Mouse (Mus musculus): ENCODE results near the gene 2810408A11Rik. TPM values are rescaled to one million over a fixed set of nuclear protein-coding genes. Genes with fewer than 3 reads are reported as not detected.
"Not testable (repeated sequence)": the region's sequence is repeated elsewhere in the genome, so short reads cannot be mapped to it uniquely, and the experiment has no call there.

Gene 2810408A11Rik
- total RNA-seq, 4 experiments from 2014 or later, result 0.22 to 1.1 (median 0.57) TPM

DNA sequence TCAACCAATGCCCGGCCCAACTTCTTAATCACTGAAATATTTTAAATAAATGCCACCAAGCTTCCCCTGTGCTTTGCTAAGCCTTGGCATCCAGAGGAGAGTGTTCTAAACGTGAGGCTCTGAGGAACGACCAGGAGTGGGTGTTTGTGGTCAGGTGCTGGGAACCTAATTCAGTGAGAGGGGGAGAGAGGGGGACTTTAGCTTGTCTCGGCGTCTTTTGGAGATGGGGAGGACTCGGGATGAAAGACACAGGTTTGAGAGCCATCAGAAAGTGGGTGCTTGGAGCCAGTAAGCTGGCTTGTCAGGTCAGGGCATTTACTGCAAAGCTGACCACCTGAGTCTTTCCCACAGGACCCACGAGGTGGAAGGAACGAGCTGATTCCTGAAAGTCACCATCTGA lies 31.0 kb upstream of the 2810408A11Rik start:
- no peak for DNase-seq (ENCODE audit: low spot score in 2 of 2)

DNA sequence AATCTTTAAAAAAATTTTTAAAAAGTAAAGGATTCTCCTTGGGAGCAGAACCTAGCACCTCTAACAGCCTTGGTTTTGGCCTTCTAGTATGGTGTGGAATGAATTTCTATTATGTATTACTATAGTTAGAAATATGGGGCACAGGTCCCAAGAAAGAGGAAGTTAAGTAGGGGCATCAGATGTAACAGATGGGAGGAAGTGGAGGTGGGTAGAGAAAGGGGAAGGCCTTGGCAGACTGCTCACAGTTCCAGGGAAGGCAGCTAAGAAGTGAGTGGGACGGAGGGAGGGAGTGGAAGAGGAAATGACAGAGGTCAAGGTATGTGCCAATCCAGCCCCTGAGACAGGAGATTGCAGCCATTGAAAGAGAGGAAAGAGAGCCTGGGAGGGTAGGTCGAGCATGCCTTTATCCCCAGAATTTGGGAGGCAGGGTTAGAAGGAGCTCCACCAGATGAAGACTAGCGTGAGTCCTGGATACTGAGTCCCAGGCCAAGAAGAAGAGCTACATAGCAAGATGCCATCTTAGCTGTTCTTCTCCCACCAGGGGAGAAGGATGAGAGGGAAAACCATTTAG lies 30.3 kb upstream of the 2810408A11Rik start:
- no peak for DNase-seq (ENCODE audit: low spot score in 2 of 2)

DNA sequence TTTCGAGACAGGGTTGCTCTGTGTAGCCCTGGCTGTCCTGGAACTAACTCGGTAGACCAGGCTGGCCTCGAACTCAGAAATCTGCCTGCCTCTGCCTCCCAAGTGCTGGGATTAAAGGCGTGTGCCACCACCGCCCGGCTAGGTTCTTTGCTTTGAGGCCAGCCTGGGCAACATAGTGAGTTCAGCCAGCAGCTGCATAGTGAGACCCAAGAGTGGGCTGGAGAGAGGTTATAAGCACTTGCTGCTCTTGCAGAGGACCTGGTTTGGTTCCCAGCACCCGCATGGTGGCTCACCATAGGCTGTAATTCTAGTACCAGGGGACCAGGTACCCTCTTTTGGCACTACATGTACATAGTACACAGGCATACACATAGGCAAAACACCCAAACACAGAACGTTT lies 29.4 kb upstream of the 2810408A11Rik start:
- DNase-seq (ENCODE audit: low spot score in 2 of 2), result not testable (repeated sequence)

DNA sequence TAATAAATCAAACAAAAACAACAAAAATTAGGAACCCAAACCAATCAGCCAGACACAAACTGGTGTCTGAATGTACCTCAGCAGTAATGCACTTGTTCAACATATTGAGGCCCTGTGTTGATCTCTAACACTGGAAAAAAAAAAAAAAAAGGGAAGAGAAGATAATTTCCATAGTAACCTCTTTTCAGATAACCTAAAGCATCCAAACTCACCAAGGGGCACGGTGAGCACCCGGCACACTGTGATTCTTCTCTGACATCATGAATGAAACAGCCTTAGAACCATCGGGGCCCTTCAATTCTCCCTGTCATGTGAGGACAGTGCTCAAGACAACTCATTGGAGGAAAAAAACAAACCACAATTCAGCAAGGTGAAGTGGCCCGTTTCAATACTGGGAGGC lies 28.9 kb upstream of the 2810408A11Rik start:
- DNase-seq (ENCODE audit: low spot score in 2 of 2), result no peak

DNA sequence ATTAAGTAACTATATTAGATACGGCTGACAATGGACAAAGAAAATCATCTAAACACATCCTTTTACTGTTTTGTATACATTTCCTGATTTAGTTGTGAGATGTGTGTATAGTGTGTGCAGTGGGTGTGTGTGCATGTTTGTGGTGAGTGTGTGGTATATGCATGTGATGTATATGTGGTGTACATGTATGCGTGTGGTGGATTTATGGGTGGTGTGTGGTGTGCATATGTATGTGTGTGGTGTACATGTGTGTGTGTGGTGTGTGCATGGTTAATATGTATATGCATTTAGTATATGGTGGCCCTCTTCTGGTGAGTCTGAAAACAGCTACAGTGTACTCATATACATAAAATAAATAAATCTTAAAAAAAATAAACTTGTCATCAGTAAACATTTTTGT lies 26.7 kb upstream of the 2810408A11Rik start:
- no peak for DNase-seq (ENCODE audit: low spot score in 2 of 2)

DNA sequence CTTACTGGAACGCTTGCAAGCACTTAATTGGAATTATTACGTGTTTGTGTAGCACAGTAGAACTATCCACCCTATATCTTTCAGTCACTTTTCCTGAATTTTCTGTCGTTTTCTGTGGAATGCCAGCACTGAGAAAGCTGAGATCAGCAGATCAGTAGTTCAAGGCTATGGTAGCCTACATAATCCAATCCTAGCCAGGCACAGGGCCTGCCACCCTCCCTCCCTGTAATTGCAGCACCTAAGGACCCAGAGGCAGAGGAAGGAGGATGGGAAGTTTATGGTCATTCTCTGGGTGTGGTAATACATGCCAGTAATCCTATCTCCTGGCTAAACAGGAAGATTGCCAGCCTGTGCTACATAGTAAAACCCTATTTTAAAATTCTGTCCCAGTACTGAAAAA lies 22.0 kb upstream of the 2810408A11Rik start:
- DNase-seq (ENCODE audit: low spot score in 2 of 2), result no peak

DNA sequence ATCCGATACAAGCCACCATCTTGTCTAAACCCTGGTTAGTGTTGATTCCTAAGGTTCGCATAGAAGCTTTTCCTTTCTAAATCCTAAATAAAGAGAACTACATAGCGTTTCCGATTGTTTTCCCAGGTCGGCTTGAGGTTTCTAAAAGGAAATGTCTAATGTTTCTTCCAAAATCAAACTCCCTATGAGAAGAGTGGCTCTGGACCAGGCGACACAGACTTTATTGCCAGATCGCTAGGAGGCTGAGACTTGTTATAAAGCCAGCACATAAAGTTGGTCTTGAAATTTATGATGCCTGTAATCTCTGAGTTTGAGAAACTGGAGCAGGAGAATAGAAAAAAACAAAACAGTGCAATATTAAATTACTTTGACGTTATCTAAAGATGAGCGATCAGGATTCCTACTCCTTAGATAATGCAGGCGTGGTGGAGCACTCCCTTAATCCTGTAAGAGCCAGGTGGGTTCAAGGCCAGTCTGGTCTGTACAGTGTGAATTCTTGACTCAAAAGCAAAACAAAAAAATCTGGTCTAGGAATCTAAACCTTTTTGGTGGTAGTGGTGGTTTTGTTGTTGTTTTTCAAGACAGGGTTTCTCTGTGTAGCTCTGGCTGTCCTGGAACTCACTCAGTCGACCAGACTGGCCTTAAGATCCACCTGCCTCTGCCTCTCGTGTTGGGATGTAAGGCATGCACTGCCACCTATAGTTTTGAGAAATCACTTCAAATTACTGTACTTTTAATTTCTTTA lies 21.4 kb upstream of the 2810408A11Rik start:
- no peak for DNase-seq (ENCODE audit: low spot score in 2 of 2)

DNA sequence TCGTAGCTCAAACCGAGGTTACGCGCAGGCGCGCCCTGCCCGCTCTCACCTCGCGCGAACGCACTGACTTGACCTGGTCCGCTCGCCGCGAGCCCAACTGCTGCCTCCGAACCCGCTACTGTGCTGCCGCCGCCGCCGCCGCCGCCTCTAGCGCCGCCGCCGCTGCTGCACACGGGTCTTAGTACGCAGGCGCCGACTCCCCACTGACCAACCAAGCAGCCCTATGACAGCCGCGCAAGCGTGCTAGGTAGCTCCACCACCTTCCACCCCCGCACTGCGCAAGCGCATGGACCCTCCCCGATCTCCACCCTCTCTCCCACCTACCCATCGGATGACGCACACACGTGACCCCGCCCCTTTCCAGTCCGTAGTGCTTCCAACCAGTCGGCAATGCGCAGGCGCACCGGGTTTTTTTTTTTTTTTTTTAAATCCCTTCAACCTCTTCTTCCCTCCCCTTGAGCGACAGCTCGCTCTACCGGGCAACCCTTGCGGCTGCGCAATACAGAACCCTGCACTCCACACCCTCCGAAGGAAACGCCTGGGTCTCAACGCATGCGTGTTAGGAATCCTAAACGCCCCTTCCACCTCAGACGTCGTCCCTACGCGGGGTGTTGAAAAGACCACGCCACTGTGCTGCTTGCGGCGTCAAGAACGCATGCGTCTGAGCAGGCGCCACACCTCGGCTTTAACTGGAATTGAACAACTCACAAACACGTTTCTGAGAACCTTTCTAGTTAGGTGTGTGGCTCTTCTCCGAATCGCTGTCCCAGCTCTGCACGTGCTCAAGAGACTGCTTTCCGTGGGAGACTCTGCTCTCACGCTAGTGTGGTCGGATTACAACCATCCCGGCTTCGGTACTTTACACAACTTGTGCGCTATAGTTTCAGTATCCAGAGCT lies 20.6 kb upstream of the 2810408A11Rik start, which contains the start of gene Eif5a:
Gene Eif5a, minus strand, starts transcription at position 845 of the 898 bp plus-strand sequence.
- peak; percentile 100 for DNase-seq (ENCODE audit: low spot score in 2 of 2)

DNA sequence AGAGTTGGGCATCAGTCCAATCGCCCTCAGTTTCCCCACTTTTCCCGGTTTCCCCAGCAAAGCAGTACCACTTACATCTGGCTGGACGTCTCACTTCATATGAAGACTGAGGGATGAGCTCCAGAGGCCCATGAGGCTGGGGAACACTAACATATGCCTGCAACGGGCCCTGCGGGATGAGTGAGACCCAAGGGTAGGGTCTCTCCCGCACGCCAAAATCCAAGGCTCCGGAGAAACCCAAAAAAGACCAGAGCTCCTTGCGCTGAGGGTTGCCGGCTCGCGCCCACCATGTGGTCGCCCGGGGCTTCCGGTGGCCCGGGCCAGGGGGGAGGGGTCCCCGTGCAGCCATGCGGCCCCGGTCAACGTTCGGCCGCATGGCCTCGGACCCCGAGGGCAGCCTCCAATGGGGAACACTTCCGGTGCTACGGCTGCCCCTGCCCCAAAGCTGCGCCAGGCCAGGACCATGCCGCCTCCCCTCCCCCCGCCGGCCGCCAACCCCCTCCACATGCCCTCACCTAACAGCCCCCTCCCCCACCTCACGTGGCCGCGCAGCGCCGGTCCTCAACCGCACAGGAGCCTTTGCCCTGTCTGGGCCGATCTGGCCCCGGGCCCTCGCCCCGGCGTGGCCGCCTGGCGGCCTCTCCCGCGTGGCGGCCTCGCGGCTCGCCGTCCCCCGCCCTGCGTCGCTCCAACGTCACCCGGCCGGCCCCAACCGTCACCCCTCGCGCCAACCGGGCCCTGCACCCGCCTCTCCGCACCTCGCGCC lies 19.7 kb upstream of the 2810408A11Rik start:
- no peak for DNase-seq (ENCODE audit: low spot score in 2 of 2)

DNA sequence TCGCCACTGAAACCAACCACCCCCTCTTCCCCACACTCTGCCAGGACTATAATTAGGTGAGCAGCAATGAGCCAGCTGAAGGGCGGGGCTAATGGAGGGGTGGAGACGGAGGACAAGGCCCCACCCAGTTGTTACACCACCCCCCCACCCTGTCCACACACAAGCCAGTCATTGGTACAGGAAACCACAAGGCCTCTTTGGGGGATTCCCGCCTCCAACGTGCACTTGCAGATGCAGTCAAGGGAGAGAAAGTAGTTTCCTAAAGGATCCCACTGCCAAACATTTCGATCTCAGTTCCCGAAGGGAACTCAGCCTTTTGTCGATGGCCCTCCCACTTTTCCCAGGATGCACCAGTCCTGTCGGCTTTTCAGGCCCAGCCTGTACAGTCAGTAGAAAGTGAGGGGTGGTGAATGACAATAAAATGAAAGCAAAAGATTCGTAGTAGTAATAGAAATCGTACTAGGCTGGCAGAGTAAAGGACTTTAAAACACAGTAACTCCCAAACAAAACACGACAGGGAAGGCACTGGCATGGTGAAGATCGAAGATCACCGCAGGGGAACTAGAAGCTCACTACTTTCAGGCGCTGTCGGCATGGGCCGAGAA lies 19.0 kb upstream of the 2810408A11Rik start:
- peak; percentile 75 to 83 for DNase-seq (ENCODE audit: low spot score in 2 of 2)

DNA sequence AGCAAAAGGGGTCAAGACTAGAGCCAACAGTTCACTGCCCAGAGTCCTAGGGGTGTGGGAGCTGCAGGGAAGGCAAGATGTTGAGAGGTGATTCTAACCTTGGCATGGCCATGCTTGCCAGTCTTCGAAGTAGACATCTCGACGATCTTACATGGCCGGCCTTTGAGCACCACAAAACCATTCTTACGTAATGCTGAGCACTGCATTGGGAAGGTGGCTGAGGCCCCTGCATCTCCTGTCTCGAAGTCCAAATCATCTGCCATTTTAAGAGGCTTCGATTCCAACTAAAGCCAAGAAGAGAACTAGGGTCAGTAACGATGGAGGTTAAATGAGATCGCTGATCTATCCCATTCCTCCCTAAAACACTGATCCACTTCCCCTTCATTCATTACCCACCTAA lies 18.3 kb upstream of the 2810408A11Rik start:
- DNase-seq (ENCODE audit: low spot score in 2 of 2), result no peak

DNA sequence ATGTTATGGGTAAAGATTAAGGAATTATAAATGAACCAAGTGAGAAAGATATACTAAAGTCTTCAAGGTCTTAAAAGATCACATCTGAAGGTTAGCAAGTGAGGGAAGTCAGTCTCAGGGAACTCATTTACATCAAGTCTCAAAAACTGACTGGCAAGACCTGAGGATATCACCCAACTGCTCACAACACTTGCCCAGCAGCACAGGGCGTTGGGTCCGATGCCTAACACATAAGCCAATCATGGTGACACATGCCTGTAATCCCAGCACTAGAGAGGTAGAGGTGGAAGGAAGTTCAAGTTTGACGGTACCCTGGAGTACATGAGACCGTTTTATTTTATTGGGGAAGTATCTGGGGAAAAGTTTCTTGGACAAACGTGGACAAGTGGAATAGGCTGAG lies 17.3 kb upstream of the 2810408A11Rik start:
- no peak for DNase-seq (ENCODE audit: low spot score in 2 of 2)

DNA sequence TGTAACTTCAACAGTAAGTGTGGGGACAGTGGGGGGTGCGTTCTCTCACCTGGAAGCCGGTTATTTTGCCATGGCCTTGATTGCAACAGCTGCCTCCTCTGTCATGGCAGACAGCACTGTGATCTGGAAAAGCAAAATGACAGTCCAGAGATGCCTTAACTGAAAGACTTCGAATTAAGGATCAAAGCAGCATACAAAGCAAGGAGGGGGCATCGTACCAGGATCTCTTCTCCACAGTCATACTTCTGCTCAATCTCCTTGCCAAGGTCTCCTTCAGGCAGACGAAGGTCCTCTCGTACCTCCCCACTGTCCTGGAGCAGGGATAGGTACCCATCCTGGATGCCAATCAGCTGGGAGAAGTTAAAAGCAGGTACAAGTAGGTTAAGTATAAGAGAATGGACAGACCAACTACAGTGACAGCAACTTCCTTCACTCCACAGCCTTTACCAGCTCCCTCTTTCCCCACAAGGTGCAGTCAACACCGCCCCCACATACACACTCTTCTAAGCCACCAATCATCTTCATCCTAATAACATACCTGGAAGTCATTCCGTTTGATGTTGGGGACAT lies 16.7 kb upstream of the 2810408A11Rik start:
- DNase-seq (ENCODE audit: low spot score in 2 of 2), result no peak

DNA sequence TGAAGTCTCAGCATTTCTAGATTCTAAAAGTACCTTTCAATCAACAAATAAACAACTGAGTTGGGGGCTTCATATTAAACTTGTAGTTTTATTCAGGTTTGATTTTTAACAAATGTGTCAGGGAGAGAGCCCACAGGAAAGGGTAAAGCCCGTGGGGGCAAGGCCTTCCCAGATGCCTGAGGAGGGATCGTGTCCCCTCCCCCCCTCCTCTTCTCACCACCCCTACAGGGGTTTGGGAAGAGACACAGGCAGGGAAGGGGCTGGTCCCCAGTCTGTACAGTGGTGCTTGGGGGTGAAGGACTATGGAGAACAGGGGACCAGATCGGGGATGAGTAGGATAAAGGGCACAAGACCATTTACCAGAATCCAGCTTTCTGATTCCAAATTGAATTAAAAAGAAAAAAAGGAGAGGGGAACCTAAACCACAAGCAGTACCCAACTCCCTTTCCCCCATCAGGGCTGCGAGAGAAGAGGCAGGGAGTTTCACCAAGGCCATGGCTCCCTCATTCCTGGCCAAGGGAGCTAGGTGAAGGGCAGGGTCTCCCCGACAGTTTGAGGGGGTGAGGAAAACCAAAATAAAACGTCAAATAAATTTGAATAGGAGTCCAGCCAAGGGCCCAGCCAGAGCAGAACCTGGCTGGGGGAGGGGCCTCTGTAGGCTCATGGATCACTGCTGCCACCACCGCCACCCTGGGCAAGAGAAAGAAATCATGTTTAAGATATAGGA lies 16.0 kb upstream of the 2810408A11Rik start:
- DNase-seq (ENCODE audit: low spot score in 2 of 2), result not testable (repeated sequence)

DNA sequence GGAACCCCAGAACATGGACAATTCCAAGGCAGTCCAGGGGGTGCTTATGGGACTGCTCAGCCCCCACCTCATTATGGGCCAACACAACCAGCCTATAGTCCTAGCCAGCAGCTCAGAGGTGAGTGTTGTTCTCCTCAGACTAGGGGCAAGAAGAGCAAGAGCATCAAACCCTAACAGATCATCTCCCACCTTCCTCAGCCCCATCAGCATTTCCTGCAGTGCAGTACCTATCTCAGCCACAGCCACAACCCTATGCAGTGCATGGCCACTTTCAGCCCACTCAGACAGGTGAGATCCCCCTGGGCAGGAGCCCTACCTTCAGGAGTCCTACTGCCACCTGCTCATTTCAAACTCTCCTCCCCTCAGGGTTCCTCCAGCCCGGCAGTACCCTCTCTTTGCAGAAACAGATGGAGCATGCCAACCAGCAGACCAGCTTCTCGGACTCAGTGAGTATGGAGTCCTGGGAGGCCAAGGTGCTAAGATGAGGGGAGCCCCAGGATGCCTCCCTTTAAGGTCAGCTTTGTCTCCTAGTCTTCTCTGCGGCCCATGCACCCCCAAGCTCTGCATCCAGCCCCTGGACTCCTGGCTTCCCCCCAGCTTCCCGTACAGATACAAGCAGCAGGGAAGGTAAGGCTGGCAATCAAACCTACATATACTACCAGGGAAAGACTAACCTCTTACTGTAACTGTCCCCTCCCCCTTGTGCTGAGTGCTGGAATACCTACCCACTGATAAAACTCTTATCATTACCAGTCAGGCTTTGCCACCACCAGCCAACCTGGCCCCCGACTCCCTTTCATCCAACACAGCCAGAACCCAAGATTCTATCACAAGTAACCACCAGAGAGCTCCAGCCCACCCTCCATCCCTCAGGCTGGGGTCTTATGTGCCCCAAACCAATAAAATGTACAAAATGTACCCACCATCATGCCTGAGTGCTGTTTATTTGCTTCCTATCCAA lies 15.2 kb upstream of the 2810408A11Rik start:
- no peak for DNase-seq (ENCODE audit: low spot score in 2 of 2)

DNA sequence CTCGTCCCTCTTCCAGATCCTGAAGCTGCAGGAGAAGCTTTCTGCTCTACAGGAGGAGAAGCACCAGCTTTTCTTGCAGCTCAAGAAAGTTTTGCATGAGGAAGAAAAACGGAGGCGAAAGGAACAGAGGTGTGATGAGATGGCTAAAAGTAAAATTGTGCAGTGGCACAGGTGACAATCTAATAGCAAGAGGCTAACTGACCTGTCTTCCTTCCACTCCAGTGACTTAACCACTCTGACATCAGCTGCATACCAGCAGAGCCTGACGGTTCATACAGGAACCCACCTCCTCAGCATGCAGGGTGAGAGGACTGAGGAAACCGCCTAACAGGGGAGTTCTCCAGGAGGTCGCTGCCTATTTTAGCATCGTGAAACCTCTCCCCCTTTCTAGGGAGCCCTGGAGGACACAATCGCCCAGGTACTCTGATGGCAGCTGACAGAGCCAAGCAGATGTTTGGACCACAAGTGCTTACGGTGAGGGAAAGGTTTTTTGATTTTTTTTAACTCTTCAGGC lies 14.2 kb upstream of the 2810408A11Rik start:
- no peak for DNase-seq (ENCODE audit: low spot score in 2 of 2)

DNA sequence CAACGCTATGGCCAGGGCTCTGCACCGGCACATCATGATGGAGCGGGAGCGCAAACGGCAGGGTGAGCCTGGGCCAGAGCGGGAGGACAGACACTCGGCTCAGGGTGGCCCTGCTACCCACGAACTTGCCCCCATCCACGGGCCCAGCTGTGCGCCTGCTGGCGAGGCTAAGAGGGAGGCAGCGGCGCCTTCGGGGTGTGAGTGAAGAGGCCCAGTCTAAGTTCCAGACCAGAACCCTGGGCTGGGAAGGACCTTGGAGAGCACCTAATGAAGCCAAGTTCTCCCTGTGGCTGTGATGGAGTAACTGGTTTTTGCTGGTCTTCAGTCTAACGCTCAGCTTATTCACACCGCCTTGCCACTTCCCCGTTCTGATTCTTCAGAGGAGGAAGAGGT lies 13.6 kb upstream of the 2810408A11Rik start:
- DNase-seq (ENCODE audit: low spot score in 2 of 2), result no peak

DNA sequence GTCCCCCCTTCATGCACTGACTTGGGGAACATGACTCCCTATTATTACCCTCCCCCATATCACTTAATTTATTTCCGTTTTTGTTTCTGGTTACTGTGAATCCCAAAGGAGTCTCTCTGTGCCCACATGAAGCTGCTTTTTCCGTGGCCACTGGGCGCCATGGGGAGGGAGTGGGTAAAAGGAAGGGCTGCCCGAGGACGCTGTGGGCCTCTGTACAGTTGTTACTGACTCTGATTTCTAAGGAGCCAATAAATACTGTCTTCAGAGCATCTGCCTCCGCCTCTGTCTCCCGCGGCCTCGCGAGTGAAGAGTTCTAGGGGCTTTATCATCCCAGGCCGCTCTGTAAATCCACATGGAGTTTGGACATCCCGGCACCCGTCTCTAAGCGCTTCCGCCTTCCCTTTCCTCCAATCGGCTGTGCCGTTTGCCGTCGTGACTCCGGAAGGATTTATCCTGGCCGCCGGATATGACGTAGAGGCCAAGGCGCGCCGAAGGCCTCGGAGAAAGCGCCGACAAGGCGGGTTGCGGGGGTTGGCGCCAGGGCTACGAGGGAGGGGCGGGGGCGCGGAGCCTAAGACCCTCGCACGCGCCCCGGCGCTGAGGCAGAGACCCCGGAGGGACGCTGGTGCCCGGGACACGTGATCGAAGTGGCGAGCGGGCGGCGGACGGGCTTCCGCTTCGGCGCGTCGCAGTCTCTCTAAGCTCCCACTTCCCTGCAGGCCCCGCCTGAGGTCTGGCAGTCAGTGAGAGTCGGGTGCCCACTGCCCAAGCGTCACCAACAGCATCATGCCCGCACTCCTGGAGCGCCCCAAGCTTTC lies 13.0 kb upstream of the 2810408A11Rik start, which contains the start of gene Gps2:
Gene Gps2, plus strand, starts transcription at position 335 of the 818 bp plus-strand sequence.
- DNase-seq (ENCODE audit: low spot score in 2 of 2), result peak; percentile 78 to 84

Measured in gastrocnemius, adult 8-10 months (tissue).